In genomic region chr9:78109656-78110055, GRCm38 (mm10) we compare ENCODE assay signal across 8 mouse cellular contexts. TPM values are rescaled to one million over a fixed set of nuclear protein-coding genes. Genes with fewer than 3 reads are reported as not detected.
DNase-seq lines count a peak whose midpoint lies in the region; ATAC-seq and TF ChIP-seq lines count a peak whose summit lies in the region.

No protein-coding gene starts in this region.

- no peak for TF ChIP-seq POLR2A in cortical plate, adult 2 months (IDR thresholded peaks at IDR 0.05; ENCODE audit: extremely low read depth, insufficient read depth, low read length)

- no peak overlapping the region for H3K9ac ChIP-seq in intestine, postnatal 0 days (ENCODE audit: low read depth, low read length)
- 0 out of 2 replicates have a peak overlapping the region, but pooled peaks have one; percentile 22 for H3K9ac ChIP-seq in neural tube, embryonic 15.5 days (replicated peaks)

- H3K4me3 ChIP-seq in cortical plate, adult 2 months (ENCODE audit: insufficient read depth, low read length): peak overlapping the region; percentile 62; the same call in 1 of the 2 replicates
- peak overlapping the region; percentile 96 for H3K4me3 ChIP-seq in intestine, postnatal 0 days (ENCODE audit: low read depth, low read length)
- peak overlapping the region; percentile 92 for H3K4me3 ChIP-seq in neural tube, embryonic 15.5 days (replicated peaks)

- peak overlapping the region; percentile 88 for H3K4me2 ChIP-seq in intestine, postnatal 0 days (replicated peaks; ENCODE audit: low read depth)
- peak overlapping the region; percentile 86 for H3K4me2 ChIP-seq in neural tube, embryonic 15.5 days

- peaks cover 2% of the 10 kb centered on the region for H3K4me1 ChIP-seq in cortical plate, adult 2 months (ENCODE audit: control insufficient read depth, insufficient read depth, low read length)
- H3K4me1 ChIP-seq in intestine, postnatal 0 days (replicated peaks; ENCODE audit: control insufficient read depth, insufficient read depth, low read length): 0 out of 2 replicates have a peak, but pooled peaks cover 3% of the 10 kb centered on the region
- peaks cover 37% of the 10 kb centered on the region for H3K4me1 ChIP-seq in neural tube, embryonic 15.5 days

- DNase-seq in embryo, embryonic 10.5 days (ENCODE audit: low spot score): peak; percentile 38
- DNase-seq in embryo, embryonic 9.5 days (ENCODE audit: extremely low spot score): no peak
- DNase-seq in A20 (ENCODE audit: low read depth, low spot score): peak; percentile 66
- no peak for DNase-seq in left cerebral cortex, adult 11 months (ENCODE audit: low spot score)
- no peak for DNase-seq in frontal cortex, postnatal 25 days (ENCODE audit: low spot score in 2 of 2)

- no peaks in the 10 kb centered on the region; the same call in 1 of the 2 replicates for H3K36me3 ChIP-seq in intestine, postnatal 0 days (ENCODE audit: control insufficient read depth, insufficient read depth)
- H3K36me3 ChIP-seq in neural tube, embryonic 15.5 days: no peaks in the 10 kb centered on the region

- no peak overlapping the region for H3K27ac ChIP-seq in cortical plate, adult 2 months (ENCODE audit: insufficient read depth, low read length)
- H3K27ac ChIP-seq in intestine, postnatal 0 days (ENCODE audit: low read depth, low read length): no peak overlapping the region
- no peak overlapping the region for H3K27ac ChIP-seq in neural tube, embryonic 15.5 days (replicated peaks)

- 44% methylated on average over 5 of the region's 5 CpGs for WGBS in intestine, postnatal 0 days
- 60% methylated on average over 5 of the region's 5 CpGs for WGBS in neural tube, embryonic 15.5 days

- ATAC-seq in intestine, postnatal 0 days: no peak
- no peak for ATAC-seq in neural tube, embryonic 15.5 days (ENCODE audit: low FRiP score)

- H3K27me3 ChIP-seq in intestine, postnatal 0 days (replicated peaks; ENCODE audit: control insufficient read depth, insufficient read depth, low read length): no peaks in the 10 kb centered on the region
- no peaks in the 10 kb centered on the region for H3K27me3 ChIP-seq in neural tube, embryonic 15.5 days (replicated peaks)

- no peak for TF ChIP-seq CTCF in cortical plate, adult 2 months (IDR thresholded peaks at IDR 0.05; ENCODE audit: extremely low read depth, insufficient read depth, low read length)
- TF ChIP-seq CTCF in intestine, postnatal 0 days (IDR thresholded peaks at IDR 0.05; ENCODE audit: low read depth): peak; percentile 59

- no peaks in the 10 kb centered on the region for H3K9me3 ChIP-seq in intestine, postnatal 0 days (ENCODE audit: control insufficient read depth)
- no peaks in the 10 kb centered on the region for H3K9me3 ChIP-seq in neural tube, embryonic 15.5 days (replicated peaks)

RNA-seq across cellular contexts. Expression of gene Ick, which starts 0.7 kb away (rescaled TPM):
- 18.0 and 19.1 TPM in 2 replicates for polyA plus RNA-seq in cortical plate, adult 2 months (2012; rRNA removed)
- 27.3 and 28.2 TPM in 2 replicates for polyA plus RNA-seq in intestine, postnatal 0 days (2015; fragmentation: Nextera tagmentation; extraction: Ambion mirVana)
- 30.2 and 30.6 TPM in 2 replicates for polyA plus RNA-seq in neural tube, embryonic 15.5 days (2015; fragmentation: Nextera tagmentation; extraction: Ambion mirVana)

RNA-seq across cellular contexts. Expression of gene Fbxo9, which starts 0.8 kb away (rescaled TPM):
- 138 and 144 TPM in 2 replicates for polyA plus RNA-seq in cortical plate, adult 2 months (2012; rRNA removed)
- polyA plus RNA-seq in intestine, postnatal 0 days (2015; fragmentation: Nextera tagmentation; extraction: Ambion mirVana): 37.7 and 40.2 TPM in 2 replicates
- polyA plus RNA-seq in neural tube, embryonic 15.5 days (2015; fragmentation: Nextera tagmentation; extraction: Ambion mirVana): 84.7 and 90.9 TPM in 2 replicates

RNA-seq across cellular contexts. Expression of gene Gcm1, which starts 57.9 kb away (rescaled TPM):
- polyA plus RNA-seq in cortical plate, adult 2 months (2012; rRNA removed): not detected in 2 replicates
- polyA plus RNA-seq in intestine, postnatal 0 days (2015; fragmentation: Nextera tagmentation; extraction: Ambion mirVana): not detected in 2 replicates
- polyA plus RNA-seq in neural tube, embryonic 15.5 days (2015; fragmentation: Nextera tagmentation; extraction: Ambion mirVana): not detected in 2 replicates

Comparison
In these comparisons a context has a peak if more than half of its experiments do, and no peak if none do; other contexts are left out.
1. DNase-seq: peak in embryo, embryonic 10.5 days (single experiment) and A20 (single experiment); none in embryo, embryonic 9.5 days (single experiment), left cerebral cortex, adult 11 months (single experiment) and frontal cortex, postnatal 25 days (0 of 2).
2. Peak in every context shown above with its lines, with median percentiles within 50 percentile points of each other: H3K4me3 ChIP-seq.